Mouse (Mus musculus) heart, embryonic 10.5 days (tissue): ENCODE data around the gene Gm43517. TPM values are rescaled to one million over a fixed set of nuclear protein-coding genes. Genes with fewer than 3 reads are reported as not detected.

Experiments
- DNase-seq: peaks from one replicate; pipeline ENCODE4 v3.0.0-alpha.2; 2017; ENCODE audit warnings: low spot score
- H3K27ac ChIP-seq: fragments of 300-500 bp; sonication (generic); 2 replicates; pipeline ENCODE4 v1.5.1; 2016; ENCODE audit warnings: mild to moderate bottlenecking
- H3K27me3 ChIP-seq: fragments of 300-500 bp; sonication (generic); 2 replicates; pipeline ENCODE4 v1.6.1; 2016; ENCODE audit warnings: mild to moderate bottlenecking; ENCODE audit not compliant: poor library complexity, insufficient read depth, severe bottlenecking
- H3K36me3 ChIP-seq: fragments of 300-500 bp; sonication (generic); 2 replicates; pipeline ENCODE4 v1.6.1; 2016; ENCODE audit warnings: mild to moderate bottlenecking, moderate library complexity
- H3K4me1 ChIP-seq: fragments of 300-500 bp; sonication (generic); 2 replicates; pipeline ENCODE4 v1.6.1; 2016; ENCODE audit warnings: mild to moderate bottlenecking
- H3K4me3 ChIP-seq: fragments of 300-500 bp; sonication (generic); 2 replicates; pipeline ENCODE4 v1.5.1; 2016; ENCODE audit warnings: mild to moderate bottlenecking, moderate library complexity
- H3K9me3 ChIP-seq: fragments of 300-500 bp; sonication (generic); 2 replicates; pipeline ENCODE4 v1.6.1; 2016; ENCODE audit warnings: mild to moderate bottlenecking, moderate library complexity
- WGBS: fragments of 180-500 bp; shearing (Covaris S2); methylation state at CpG from one replicate; pipeline ENCODE4 v1.1.7; 2016; 5-methylcytosine and 5-hydroxymethylcytosine counted together
- polyA plus RNA-seq: library from polyadenylated mRNA; unstranded; fragments of >200 nt; fragmentation: Nextera tagmentation; extraction: Ambion mirVana; gene quantifications from 2 replicates; pipeline ENCODE4 v1.2.1, GENCODE M21; 2016

Gm43517 gene
- polyA plus RNA-seq, result not detected in 2 replicates

- H3K36me3 ChIP-seq, result no peaks in the 10 kb centered on the region
- peaks cover 94% of the 10 kb centered on the region for H3K27me3 ChIP-seq
- H3K4me3 ChIP-seq, result peak within 1 kb of the TSS; percentile 60
- 2% methylated on average over 66 of the region's 75 CpGs for WGBS
- peaks cover 14% of the 10 kb centered on the region for H3K4me1 ChIP-seq
- no peak for DNase-seq
- no peak within 1 kb of the TSS for H3K27ac ChIP-seq
- no peaks in the 10 kb centered on the region for H3K9me3 ChIP-seq
Observed at GRCm38 (mm10) chr12:49384876-49385630, at the start of gene Gm43517. Gm43517 (plus strand) TSS chr12:49385174.

DNA sequence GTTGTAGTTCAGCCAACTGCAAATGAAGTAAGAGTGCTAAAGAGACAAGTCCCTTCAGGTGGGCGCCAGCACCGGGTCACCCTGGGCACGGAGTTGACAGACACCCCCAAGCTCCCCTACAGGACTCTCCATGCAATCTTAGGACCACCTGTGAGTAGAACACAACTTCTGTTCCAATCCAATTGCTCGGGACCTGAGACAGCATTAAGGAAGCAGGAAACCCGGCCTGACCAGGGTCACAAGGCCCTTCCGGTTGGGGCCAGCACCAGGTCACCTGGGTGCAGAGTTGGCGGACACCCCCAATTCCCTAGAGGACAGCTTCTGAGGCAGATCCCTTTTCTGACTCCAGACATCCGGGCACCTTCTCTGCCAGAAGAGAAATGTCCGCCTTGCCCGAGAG lies 35.3 kb upstream of the Gm43517 start:
- no peaks in the 10 kb centered on the region for H3K9me3 ChIP-seq
- WGBS, result 85% methylated on average over 10 of the region's 10 CpGs
- DNase-seq, result peak; percentile 70

DNA sequence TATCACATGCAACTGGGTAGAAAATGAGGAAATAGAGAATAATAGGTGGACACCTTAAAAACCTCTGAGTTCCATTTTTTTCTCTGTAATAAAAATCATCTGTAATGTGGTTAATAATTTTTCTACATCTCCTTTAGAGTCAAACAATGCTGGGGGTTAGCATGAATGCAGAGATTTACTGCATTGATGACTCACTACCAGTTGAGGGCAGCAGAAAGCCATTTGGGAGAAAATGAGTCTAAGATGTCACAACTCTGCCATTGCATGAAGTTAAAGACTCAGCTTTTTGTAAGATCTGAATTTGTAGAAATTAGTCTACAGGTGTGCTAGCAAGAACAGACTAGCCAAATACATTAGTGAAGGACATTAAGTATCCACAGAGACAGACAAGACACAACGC lies 16.0 kb upstream of the Gm43517 start:
- Histone ChIP-seq H3K27me3 (peaks cover 35% of the 10 kb centered on the region), H3K36me3 (no peaks in the 10 kb centered on the region), H3K9me3 (no peaks in the 10 kb centered on the region), H3K27ac (no peak overlapping the region), H3K4me1 (no peaks in the 10 kb centered on the region), H3K4me3 (no peak overlapping the region)
- no peak for DNase-seq
- 45% methylated on average over 1 of the region's 1 CpGs for WGBS

More for the DNA sequence above, 35.3 kb upstream of the Gm43517 start:
- H3K36me3 ChIP-seq, result no peaks in the 10 kb centered on the region
- H3K27ac ChIP-seq, result no peak overlapping the region
- no peaks in the 10 kb centered on the region for H3K27me3 ChIP-seq
- no peaks in the 10 kb centered on the region for H3K4me1 ChIP-seq
- H3K4me3 ChIP-seq, result no peak overlapping the region

- Histone ChIP-seq H3K4me1 (no peaks in the 10 kb centered on the region), H3K9me3 (no peaks in the 10 kb centered on the region), H3K4me3 (no peak overlapping the region), H3K27ac (no peak overlapping the region), H3K36me3 (no peaks in the 10 kb centered on the region), H3K27me3 (peaks cover 67% of the 10 kb centered on the region)
- DNase-seq, result no peak
Observed at GRCm38 (mm10) chr12:49372170-49372569, 12.8 kb upstream of the Gm43517 start.

- H3K4me3 ChIP-seq, result no peak overlapping the region
- no peak overlapping the region for H3K27ac ChIP-seq
- peaks cover 77% of the 10 kb centered on the region for H3K27me3 ChIP-seq
- 9% methylated on average over 5 of the region's 5 CpGs for WGBS
- no peaks in the 10 kb centered on the region for H3K36me3 ChIP-seq
- DNase-seq, result no peak
- H3K9me3 ChIP-seq, result no peaks in the 10 kb centered on the region
- H3K4me1 ChIP-seq, result no peaks in the 10 kb centered on the region
Observed at GRCm38 (mm10) chr12:49373176-49373575, 11.8 kb upstream of the Gm43517 start.

- H3K4me1 ChIP-seq, result no peaks in the 10 kb centered on the region
- H3K4me3 ChIP-seq, result peak overlapping the region; percentile 53
- H3K27ac ChIP-seq, result no peak overlapping the region
- WGBS, result 2% methylated on average over 24 of the region's 24 CpGs
- no peaks in the 10 kb centered on the region for H3K36me3 ChIP-seq
- H3K27me3 ChIP-seq, result peaks cover 85% of the 10 kb centered on the region
- H3K9me3 ChIP-seq, result no peaks in the 10 kb centered on the region
- no peak for DNase-seq
Observed at GRCm38 (mm10) chr12:49373821-49374605, 11.0 kb upstream of the Gm43517 start.

- under 1% methylated on average over 14 of the region's 14 CpGs for WGBS
- peak overlapping the region; percentile 53 for H3K4me3 ChIP-seq
Observed at GRCm38 (mm10) chr12:49374606-49374995, 10.4 kb upstream of the Gm43517 start.

DNA sequence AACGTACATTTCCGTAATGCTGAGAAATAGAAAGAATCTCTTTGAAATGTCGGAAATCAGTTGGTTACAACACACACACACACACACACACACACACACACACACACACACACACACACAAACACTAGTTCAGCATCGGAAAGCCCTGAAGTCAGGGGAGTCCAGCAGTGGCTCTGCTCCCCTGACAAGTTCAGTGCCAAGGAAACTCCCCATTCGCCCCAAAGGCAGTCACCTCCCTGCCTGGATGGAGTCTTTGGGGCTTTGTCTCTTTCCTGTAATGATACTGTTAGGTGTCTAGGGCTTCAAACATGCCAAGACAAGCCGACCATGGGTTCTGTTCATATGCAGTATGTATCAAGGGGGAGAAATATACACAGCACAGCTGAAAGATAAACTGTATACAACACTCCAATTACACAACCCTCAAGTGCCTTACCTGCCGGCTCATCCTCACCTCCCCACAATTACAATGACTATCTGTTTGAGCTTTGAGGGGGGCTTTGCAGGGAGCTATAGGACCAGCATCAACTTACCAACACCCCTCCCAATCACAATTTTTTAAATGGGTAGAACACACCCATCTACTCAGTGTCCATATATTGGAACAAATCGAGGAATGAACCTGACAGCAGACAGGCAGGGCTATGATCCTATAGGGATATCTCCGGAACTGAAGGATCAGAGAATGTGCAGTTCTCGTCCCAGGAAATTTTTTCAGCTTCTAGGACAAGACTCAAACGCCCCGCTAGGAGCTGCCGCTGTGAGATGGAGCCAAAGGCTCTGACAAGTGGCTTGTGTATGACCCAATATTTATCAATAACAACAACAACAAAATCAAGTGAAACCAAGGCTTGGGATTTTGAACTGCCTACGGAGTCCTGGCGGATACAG lies 9.3 kb upstream of the Gm43517 start:
- WGBS, result 5% methylated on average over 15 of the region's 15 CpGs
- Histone ChIP-seq H3K27ac (no peak overlapping the region), H3K9me3 (no peaks in the 10 kb centered on the region), H3K4me1 (no peaks in the 10 kb centered on the region), H3K4me3 (no peak overlapping the region), H3K27me3 (peaks cover 98% of the 10 kb centered on the region), H3K36me3 (no peaks in the 10 kb centered on the region)
- DNase-seq, result no peak

More at GRCm38 (mm10) chr12:49374606-49374995, 10.4 kb upstream of the Gm43517 start:
- H3K27ac ChIP-seq, result no peak overlapping the region
- peaks cover 91% of the 10 kb centered on the region for H3K27me3 ChIP-seq
- DNase-seq, result no peak
- H3K36me3 ChIP-seq, result no peaks in the 10 kb centered on the region
- no peaks in the 10 kb centered on the region for H3K4me1 ChIP-seq
- H3K9me3 ChIP-seq, result no peaks in the 10 kb centered on the region

DNA sequence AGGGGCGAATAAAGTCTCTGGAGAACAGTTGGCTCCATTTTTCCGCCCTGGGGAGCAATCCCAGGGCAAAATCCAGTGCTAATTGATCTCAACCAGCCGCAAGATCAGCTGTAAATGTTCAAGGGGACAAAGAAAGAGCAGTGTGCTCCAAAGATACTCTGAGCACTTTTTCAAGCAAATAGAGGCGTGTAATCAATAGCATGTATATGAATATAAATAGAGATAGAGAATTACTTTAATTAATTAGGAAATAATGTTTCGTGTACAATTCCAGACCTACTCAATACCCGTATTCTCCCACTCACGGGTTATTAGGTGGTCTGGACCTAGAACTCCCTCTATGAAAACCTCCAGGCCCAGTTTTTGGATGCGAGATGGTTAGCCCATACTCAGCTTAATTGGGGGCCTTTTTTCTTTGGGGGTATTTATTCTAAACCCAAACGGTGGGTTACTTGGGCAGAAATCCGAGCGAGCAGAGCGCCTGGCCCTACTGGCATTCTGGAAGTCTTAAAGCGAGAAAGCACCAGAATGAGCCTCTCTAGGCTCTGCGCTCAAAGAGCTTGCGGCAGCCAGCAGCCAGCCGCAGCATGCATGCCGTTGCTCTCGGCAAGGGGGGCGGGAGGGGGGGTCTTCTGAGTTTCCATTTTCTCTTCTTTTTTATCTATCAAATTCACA lies 8.5 kb upstream of the Gm43517 start:
- peaks cover 98% of the 10 kb centered on the region for H3K27me3 ChIP-seq
- 2% methylated on average over 19 of the region's 19 CpGs for WGBS
- DNase-seq, result no peak
- no peak overlapping the region for H3K4me3 ChIP-seq
- no peak overlapping the region for H3K27ac ChIP-seq
- H3K4me1 ChIP-seq, result no peaks in the 10 kb centered on the region
- no peaks in the 10 kb centered on the region for H3K9me3 ChIP-seq
- no peaks in the 10 kb centered on the region for H3K36me3 ChIP-seq

DNA sequence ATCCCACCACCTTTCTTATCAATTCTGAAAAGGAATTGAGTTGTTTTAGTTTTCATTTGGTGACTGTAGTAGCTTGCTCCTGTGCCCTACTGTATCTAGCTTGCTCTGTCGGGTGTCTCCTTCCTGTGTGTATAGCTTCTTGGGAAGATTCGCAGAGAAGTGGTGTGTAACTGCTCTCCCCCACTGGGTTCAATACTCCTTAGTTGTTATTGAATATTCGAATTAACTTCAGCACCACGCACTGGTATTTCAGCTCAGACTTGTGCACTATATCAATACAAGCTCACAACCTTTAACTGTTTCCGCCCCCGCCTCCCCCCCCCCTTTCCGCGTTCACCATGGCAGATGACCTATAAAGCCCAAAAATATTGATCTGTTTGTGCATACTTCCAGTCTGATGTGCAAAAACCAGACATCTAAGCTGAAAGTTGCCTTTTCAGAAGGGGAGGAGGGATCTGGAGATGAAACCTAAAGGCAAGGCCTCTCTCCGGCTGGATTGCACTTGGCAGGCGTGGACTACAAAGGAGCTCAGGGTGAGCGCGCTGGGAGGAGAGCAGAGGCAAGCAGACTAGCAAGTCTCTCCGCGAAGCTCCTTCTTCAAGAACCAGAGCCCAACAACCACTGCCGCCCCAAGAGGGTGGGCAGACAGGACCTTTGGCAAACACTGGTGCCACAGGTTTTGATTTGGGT lies 7.5 kb upstream of the Gm43517 start:
- Histone ChIP-seq H3K4me3 (no peak overlapping the region), H3K27me3 (peaks cover 100% of the 10 kb centered on the region), H3K4me1 (no peaks in the 10 kb centered on the region), H3K27ac (no peak overlapping the region), H3K36me3 (no peaks in the 10 kb centered on the region), H3K9me3 (no peaks in the 10 kb centered on the region)
- WGBS, result 1% methylated on average over 15 of the region's 15 CpGs
- no peak for DNase-seq

DNA sequence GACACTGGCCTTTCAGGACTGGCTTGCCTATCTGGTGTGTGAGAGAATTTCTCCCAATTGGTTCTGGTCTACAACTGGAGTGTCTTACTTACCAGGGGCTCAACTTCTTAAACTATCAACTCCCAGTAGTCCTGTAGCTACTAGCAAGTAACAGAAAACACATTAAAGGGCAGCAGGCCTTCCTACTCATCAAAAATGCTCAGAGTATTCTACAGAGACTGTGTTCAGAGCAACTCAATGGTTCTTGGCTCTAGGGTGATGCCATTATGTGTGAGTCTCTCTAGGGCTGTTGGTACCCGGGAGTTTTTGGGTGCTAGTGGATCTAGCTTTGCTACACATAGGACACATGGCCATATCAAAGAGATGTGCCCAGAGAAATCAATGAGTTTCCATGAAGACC lies 6.1 kb upstream of the Gm43517 start:
- Histone ChIP-seq H3K4me3 (no peak overlapping the region), H3K36me3 (no peaks in the 10 kb centered on the region), H3K9me3 (no peaks in the 10 kb centered on the region), H3K27me3 (peaks cover 100% of the 10 kb centered on the region), H3K4me1 (peaks cover 8% of the 10 kb centered on the region), H3K27ac (no peak overlapping the region)
- 0% methylated on average over 1 of the region's 1 CpGs for WGBS
- DNase-seq, result no peak

DNA sequence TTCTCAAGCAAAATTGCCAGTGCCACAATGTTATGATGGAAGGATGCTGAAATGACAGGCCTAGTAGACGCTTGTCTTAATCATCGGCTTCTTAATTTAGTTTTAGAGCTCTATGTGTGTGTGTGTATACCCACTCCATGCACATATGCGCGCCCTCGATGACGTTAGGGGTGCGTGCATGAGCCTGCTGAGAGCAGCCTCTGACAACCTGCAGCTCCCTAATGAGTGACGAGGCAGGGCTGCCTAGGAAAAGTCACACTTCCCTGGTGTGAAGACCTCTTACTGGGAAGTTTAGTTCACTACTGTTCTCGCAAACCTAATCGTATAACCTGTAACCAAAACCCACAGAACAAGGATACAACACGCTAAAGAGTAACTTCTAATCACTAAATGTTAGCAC lies 5.5 kb upstream of the Gm43517 start:
- DNase-seq, result no peak
- no peak overlapping the region for H3K27ac ChIP-seq
- H3K4me3 ChIP-seq, result no peak overlapping the region
- WGBS, result 4% methylated on average over 11 of the region's 11 CpGs
- H3K27me3 ChIP-seq, result peaks cover 100% of the 10 kb centered on the region
- no peaks in the 10 kb centered on the region for H3K9me3 ChIP-seq
- peaks cover 11% of the 10 kb centered on the region for H3K4me1 ChIP-seq
- no peaks in the 10 kb centered on the region for H3K36me3 ChIP-seq
